Mouse (Mus musculus) spleen, adult 18-20 months (tissue): ENCODE results near the gene Cdkl2.

Experiments
- DNase-seq, 2 experiments: peaks; one replicate each; pipeline ENCODE4 v3.0.0; 2022; ENCODE audit warnings: mixed read lengths in 2 of 2

Gene Cdkl2

DNA sequence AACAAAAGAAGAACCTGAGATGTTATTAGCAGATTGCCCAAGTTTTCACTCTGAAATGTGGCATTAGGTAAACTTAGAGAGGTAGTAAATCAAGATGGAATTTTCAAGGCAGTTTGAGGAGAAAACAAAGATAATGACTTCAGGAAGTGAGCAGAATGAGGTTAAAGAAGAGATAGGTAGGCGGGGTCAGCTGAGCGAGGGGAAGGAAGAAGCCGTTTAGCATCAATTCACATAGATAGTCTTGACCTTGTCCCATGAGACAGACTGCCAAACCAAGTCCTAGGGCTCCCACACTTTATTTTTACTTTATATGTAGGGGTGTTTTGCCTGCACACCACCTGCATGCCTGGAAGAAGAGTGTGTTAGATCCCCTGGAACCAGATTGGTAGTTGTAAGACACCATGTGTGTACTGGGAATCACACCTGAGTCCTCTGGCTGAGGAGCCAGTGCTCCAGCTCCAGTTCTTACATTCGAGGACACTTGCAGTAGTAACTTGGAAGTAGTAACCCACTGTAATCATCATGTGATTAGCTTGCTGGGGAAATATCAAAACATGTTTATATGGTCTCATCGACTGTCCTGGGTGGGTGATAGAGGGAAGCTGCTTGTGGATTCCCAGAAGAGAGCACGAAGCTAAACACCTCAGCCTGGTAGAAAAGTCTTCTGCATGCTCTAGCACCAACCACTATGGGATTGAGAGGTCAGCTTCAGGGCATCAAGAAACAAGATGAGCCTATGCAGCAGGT lies 52.3 kb downstream of the Cdkl2 start:
- DNase-seq: peak in 1 of 2 experiments; percentile 45

DNA sequence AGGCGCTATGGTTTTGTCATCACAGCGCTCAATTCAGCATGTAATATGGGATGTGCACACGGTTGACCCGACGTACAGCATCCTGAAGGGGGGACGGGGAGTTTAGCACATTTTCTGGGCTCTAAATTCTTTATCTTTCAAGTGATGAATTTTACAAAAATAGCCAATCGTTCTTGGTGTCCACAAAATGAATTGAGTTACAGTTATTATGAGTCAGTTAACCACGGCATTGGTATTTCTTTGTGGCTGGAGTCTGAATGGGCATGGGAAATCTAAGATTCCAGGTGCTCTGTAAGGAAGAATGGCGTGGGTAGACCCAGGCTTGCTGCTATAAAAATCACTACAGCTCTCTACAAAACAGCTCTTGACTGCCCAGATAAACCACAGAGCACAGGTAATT lies 54.4 kb downstream of the Cdkl2 start:
- no peak for DNase-seq

DNA sequence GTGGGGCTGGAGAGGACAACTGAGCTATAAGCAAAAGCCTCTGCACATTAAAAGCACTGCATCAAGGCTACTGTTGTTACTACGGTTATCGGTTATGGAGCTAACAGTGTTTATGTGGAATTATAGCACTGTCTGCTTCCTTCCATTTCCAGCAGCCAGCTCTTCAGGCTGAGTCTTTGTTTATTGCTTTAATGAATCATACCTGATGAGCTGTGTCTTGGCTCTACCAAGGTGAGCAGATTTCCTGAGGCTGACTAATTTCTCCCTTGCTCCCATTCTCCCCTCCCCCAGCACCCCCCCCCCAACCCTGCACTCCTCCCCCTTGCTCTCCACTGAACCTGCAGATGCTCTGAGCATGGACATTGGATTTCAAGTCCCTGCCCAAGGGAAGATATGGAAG lies 55.9 kb downstream of the Cdkl2 start:
- no peak for DNase-seq

GRCm38 (mm10) chr5:91987236-91987635 lies 56.4 kb downstream of the Cdkl2 start, which contains the start of gene Odaph:
TSS of gene Odaph (plus strand) at chr5:91987475.
- no peak for DNase-seq

DNA sequence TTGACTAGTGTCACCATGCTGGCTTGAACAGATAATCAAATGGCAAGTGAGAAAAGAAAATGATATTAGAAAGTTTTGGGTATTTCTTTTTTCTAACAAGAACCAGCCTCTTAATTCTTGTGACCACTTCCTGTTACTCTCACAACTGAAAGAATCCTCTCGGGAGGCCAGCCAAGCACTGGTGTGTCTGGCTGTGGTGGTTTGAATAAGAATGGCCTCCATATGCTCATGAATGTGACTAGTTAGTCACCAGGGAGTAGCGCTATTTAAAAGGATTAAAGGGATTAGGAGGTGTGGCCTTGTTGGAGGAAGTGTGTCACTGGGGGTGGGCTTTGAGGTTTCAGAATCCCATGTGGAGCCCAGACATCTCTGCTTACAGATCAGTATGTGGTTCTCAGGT lies 58.0 kb downstream of the Cdkl2 start:
- DNase-seq: no peak

GRCm38 (mm10) chr5:91983490-91983889 lies 60.2 kb downstream of the Cdkl2 start:
- DNase-seq: no peak

DNA sequence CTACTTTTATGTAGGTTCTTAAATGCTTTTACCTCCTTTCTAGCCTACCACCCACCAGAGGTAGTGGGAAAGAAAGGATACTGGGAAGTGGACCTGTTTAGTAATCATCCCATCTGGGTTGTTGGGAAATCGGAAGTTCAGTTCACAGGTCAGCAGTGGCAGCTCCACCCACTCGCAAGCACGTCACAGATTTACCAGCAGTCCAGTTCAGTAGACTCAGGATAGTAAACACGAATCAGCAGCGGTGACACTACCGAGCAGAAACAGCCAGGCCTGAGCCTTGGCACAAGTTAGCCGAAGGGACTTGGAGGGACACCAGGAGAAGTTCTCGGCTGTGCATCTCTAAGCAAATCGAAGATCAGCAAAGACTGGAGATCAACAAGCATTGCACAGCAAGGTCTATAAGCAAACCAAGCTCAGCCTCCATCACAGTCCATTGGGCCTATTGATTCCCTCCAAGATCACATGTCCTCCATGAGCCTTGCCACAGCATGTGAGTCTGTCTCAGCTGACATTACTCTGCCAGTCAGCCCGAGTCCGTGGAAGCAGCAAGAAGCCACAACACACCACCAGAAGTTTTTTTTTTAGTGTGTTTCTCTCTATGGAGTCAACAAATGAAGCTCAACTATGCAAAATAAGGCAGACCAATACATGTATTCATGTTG lies 62.4 kb downstream of the Cdkl2 start:
- DNase-seq: no peak

- no peak for DNase-seq
Measured at GRCm38 (mm10) chr5:91977397-91977770, 66.3 kb downstream of the Cdkl2 start.

- no peak for DNase-seq
Measured at GRCm38 (mm10) chr5:91976566-91977396, 66.9 kb downstream of the Cdkl2 start.

GRCm38 (mm10) chr5:91975758-91976157 lies 67.9 kb downstream of the Cdkl2 start:
- DNase-seq: no peak

DNA sequence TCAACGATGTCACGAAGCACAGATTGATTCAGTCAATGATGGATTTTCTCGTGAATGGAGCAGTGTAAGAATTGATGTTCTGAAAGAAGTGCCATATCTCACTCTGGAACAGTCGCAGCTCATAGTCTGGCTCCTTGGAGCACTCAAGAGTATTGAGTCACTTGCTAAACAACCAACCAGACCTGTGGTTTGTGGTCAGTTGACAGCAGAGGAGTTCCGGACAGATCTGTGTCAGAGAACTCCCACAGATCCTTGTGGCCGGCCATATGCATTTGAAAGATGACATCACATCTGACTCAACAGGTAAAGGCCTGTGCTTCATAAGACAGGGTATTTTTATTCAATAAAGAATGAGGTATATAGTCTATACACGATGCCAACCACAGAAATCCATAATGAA lies 69.7 kb downstream of the Cdkl2 start:
- no peak for DNase-seq

GRCm38 (mm10) chr5:91972046-91972445 lies 71.6 kb downstream of the Cdkl2 start:
- no peak for DNase-seq

- peak; percentile 89 to 91 for DNase-seq
Measured at GRCm38 (mm10) chr5:91962639-91963440, 80.8 kb downstream of the Cdkl2 start, which contains the start of gene Rchy1. TSS of gene Rchy1 (minus strand) at chr5:91963068.

DNA sequence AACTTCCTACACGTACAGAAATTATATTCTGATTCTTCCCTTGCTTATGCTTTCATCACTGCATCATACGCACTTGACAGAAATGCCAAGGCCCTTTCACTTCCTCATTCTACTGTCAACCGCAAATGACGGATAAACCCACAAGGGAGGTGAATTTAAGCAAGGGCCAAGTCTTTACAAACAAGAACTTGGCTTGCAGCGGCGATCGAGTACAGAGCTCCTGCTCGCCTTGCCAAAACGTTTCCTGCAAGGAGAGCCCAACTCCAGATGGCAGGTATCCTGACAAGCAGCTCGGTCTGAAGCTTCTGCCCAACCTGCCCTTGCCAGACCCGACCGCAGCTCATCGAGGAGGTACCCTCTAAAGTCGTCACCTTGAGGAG lies 81.4 kb downstream of the Cdkl2 start:
- no peak for DNase-seq

DNA sequence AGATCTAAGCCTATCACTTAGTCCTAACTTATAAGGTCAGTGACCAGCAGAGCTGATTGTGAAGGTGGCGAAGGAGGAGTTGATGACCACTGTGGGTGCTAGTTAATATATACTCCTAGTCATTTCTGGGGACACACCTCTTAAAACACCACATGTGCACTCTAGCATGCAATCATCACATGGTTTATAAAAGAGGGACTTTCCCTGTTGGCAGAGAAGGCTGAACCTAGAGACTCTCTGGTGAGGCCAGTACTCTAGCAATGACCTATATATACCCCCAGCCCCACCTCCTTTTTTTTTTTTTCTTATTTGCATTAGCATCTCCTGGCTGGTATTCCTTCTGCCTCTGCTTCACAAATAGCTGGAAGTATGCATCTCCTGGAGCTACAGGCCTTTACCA lies 82.3 kb downstream of the Cdkl2 start:
- DNase-seq: peak in 1 of 2 experiments; percentile 16

DNA sequence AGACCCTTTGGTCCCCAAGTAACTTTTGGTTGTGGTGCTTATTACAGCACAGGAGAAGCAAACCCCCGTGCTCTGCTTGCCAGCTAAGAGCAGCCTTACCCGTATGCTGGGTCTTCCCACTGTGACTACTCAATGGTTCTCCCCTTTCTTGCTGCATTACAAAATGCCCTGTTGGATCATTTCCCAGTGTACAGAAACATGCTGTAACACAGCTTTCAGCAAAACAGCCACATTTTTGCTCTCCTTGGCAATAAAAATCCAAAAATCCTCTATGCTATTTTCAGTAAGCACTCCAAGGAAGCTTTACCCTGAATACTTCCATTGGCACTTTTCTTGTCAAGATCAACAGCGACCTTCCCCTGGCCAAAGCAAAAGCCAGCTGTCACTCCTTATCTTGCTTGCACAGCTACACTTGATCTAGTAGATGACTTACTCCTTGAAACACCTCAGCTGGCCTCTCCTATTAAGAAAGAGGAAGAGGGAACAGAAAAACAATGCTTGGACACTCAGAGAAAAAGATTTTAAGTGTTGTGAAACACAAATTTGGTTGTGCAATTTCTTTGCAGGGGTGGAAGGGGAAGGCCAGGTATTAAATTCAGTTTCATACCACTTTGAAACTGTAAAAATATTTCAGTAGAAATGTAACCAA lies 83.0 kb downstream of the Cdkl2 start:
- no peak for DNase-seq

DNA sequence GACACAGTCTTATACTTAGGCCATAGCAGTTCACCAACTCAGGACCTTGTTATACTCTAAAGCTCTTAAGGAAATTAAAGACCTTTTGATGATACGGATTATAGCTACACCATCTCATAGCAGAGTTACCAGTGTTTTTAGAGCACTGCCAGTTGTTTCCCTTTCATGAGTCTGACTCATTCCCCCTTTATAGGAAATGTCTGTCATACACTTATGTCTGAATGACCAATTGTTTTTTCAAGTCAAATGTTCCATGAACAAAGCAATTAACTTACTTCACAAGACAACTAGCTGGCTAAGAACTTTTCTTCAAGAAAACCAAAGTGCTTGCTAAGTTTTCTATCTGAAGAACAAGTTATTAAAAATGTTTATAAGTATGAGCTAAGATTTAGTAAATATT lies 83.7 kb downstream of the Cdkl2 start:
- no peak for DNase-seq

GRCm38 (mm10) chr5:91959096-91959495 lies 84.6 kb downstream of the Cdkl2 start:
- no peak for DNase-seq

GRCm38 (mm10) chr5:91956991-91957760 lies 86.5 kb downstream of the Cdkl2 start:
- no peak for DNase-seq
